Mouse (Mus musculus): ENCODE measurements at regions not wholly inside any gene's neighbourhood (a gene's known extent, or its start where the extent isn't known, plus 50 kb on each side); places are given as distances from the start of the nearest gene placed in this dataset.

GRCm38 (mm10) chr9:27232692-27233091, 66.3 kb upstream of the Igsf9b start:
- TF ChIP-seq MXI1 (IDR thresholded peaks at IDR 0.05; ENCODE audit: low read depth, low read length) (no peak), EP300 (IDR thresholded peaks at IDR 0.05; ENCODE audit: low read length) (no peak), MEF2A (IDR thresholded peaks at IDR 0.05; ENCODE audit: borderline replicate concordance, low read depth, low read length) (no peak), CTCF (conservative IDR thresholded peaks at IDR 0.05 in 1 of 2, IDR thresholded peaks at IDR 0.05 in 1 of 2; ENCODE audit: low read depth in 2 of 2, low read length in 2 of 2) (no peak)
